Mouse (Mus musculus): ENCODE data around the gene Fam107a. TPM values are rescaled to one million over a fixed set of nuclear protein-coding genes. Genes with fewer than 3 reads are reported as not detected.
"Not testable (repeated sequence)": the region's sequence is repeated elsewhere in the genome, so short reads cannot be mapped to it uniquely, and the experiment has no call there.

Fam107a gene
- polyA plus RNA-seq, 1 experiment from 2014 or later = 0.35 TPM

DNA sequence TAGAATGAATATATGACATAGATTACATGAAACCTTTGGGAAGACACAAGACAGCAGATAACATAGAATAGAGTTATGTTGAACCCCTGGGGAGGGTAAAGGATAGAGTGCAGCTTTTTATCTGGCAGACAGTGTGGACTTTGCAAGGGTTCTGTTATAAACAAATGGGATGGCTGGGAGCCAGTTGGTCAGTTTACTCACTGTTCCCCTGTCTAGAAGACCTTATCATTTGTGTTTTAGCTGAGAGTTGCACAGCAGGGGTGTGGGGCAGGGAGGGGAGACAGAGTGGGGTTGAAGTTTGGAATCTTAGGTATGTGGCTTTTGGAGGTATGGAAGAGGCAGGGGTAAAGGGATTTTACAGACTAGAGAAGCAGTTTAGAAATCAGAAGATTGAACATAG, 34.0 kb downstream of the Fam107a start:
- H3K4me2 ChIP-seq = no peak overlapping the region
- no peak for ATAC-seq (ENCODE audit: insufficient number of reproducible peaks, insufficient read depth, low FRiP score, low TSS enrichment, low read depth)
- no peaks in the 10 kb centered on the region for H3K36me3 ChIP-seq
- no peak overlapping the region for H3K27ac ChIP-seq
- no peaks in the 10 kb centered on the region for H3K27me3 ChIP-seq
- no peak overlapping the region for H3K9ac ChIP-seq (replicated peaks)
- H3K4me3 ChIP-seq (replicated peaks) = no peak overlapping the region
- no peaks in the 10 kb centered on the region; the same call in 1 of the 2 replicates for H3K9me3 ChIP-seq
- no peaks in the 10 kb centered on the region for H3K4me1 ChIP-seq (replicated peaks)

- H3K9ac ChIP-seq (replicated peaks); ATAC-seq (ENCODE audit: insufficient number of reproducible peaks, insufficient read depth, low FRiP score, low TSS enrichment, low read depth): not testable (repeated sequence)
- WGBS = 84% methylated on average over 8 of the region's 8 CpGs
Measured at GRCm38 (mm10) chr14:8271281-8271680, 46.5 kb downstream of the Fam107a start.

GRCm38 (mm10) chr14:8264378-8264777, 53.4 kb downstream of the Fam107a start:
- no peak for ATAC-seq (ENCODE audit: insufficient number of reproducible peaks, insufficient read depth, low FRiP score, low TSS enrichment, low read depth)
- no peak overlapping the region for H3K4me2 ChIP-seq
- WGBS = 88% methylated on average over 1 of the region's 1 CpGs
- H3K27me3 ChIP-seq = no peaks in the 10 kb centered on the region
- H3K27ac ChIP-seq = no peak overlapping the region
- no peaks in the 10 kb centered on the region for H3K36me3 ChIP-seq
- no peak overlapping the region for H3K4me3 ChIP-seq (replicated peaks)
- no peaks in the 10 kb centered on the region for H3K4me1 ChIP-seq (replicated peaks)
- H3K9me3 ChIP-seq = peaks cover 4% of the 10 kb centered on the region; the same call in 1 of the 2 replicates
- no peak overlapping the region for H3K9ac ChIP-seq (replicated peaks)

More at GRCm38 (mm10) chr14:8271281-8271680, 46.5 kb downstream of the Fam107a start:
- H3K9me3 ChIP-seq; H3K4me3 ChIP-seq (replicated peaks); H3K4me1 ChIP-seq (replicated peaks); H3K36me3 ChIP-seq; H3K27me3 ChIP-seq; H3K4me2 ChIP-seq; H3K27ac ChIP-seq: not testable (repeated sequence)

DNA sequence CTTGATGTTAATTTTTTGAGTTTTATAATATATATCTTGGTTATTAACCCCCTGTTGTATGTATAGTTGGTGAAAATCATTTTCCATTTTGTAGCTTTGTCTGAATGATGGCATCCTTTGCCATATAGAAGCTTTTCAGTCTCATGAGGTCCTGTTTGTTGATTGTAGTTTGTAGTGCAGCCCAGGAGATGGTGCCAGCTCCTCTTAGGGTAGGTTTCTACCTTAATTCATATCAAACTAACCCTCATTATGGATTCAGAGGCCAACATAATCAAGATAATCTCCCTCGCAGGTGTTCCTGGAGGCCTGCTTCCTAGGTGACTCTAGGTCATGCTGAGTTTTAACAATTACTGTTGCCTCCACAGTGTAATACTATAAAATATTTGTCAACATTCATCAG, 55.6 kb downstream of the Fam107a start:
- Histone ChIP-seq H3K9me3 (peaks cover 4% of the 10 kb centered on the region; the same call in 1 of the 2 replicates), H3K27ac (no peak overlapping the region), H3K36me3 (no peaks in the 10 kb centered on the region), H3K4me1 (replicated peaks) (peaks cover 7% of the 10 kb centered on the region; the same call in 1 of the 2 replicates), H3K4me3 (replicated peaks) (no peak overlapping the region), H3K4me2 (no peak overlapping the region), H3K9ac (replicated peaks) (no peak overlapping the region), H3K27me3 (no peaks in the 10 kb centered on the region)
- WGBS = 56% methylated on average over 1 of the region's 1 CpGs
- ATAC-seq (ENCODE audit: insufficient number of reproducible peaks, insufficient read depth, low FRiP score, low TSS enrichment, low read depth) = no peak

DNA sequence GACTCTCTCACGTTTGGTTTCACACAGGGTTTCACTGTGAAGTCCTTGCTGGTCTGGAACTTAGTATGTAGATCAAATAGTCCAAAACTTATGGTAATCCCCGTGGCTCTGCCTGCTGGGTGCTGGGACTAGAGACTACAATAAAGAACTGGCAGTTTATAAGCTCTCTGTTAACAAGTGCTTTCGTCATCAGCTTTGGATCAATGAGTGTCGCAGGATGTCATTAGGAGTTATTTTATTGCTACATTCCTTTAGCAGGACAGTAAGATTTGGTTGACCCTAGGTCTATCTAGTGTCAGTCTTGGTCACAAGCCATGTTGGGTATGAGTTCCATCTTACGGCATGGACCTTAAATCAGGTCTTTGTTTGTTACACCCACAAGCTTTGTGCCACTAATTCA, 57.6 kb downstream of the Fam107a start:
- WGBS = 74% methylated on average over 5 of the region's 5 CpGs
- ATAC-seq (ENCODE audit: insufficient number of reproducible peaks, insufficient read depth, low FRiP score, low TSS enrichment, low read depth) = no peak
- no peak overlapping the region for H3K27ac ChIP-seq
- no peaks in the 10 kb centered on the region for H3K27me3 ChIP-seq
- no peak overlapping the region for H3K4me3 ChIP-seq (replicated peaks)
- H3K4me1 ChIP-seq (replicated peaks) = peaks cover 7% of the 10 kb centered on the region; the same call in 1 of the 2 replicates
- no peak overlapping the region for H3K4me2 ChIP-seq
- H3K9me3 ChIP-seq = no peaks in the 10 kb centered on the region
- H3K36me3 ChIP-seq = no peaks in the 10 kb centered on the region
- no peak overlapping the region for H3K9ac ChIP-seq (replicated peaks)

DNA sequence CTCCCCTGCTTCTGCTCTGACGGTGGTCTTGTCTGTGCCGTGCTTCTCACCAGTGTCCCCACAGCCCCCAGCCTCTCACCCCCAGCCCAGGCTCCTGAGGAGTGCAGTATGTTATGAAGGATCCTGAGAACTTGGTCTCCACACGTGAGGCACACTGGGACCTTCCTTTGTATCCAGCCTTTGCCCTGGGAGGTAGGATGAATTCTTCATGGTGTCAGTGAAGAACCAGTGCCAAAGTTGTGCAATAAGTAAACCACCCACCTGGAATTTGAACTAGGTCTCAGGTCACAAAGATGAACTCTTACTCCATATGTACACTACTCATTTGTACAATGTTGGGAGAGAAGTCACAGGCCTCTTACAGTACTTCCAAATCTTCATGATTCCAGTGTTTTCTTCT, 58.7 kb downstream of the Fam107a start, which contains the start of gene Acox2:
Acox2 (minus strand) TSS at position 188 of the 400 bp plus-strand sequence.
- no peak within 1 kb of the TSS for H3K4me2 ChIP-seq
- ATAC-seq (ENCODE audit: insufficient number of reproducible peaks, insufficient read depth, low FRiP score, low TSS enrichment, low read depth) = no peak
- no peaks in the 10 kb centered on the region for H3K27me3 ChIP-seq
- H3K27ac ChIP-seq = no peak within 1 kb of the TSS
- no peaks in the 10 kb centered on the region for H3K9me3 ChIP-seq
- H3K4me3 ChIP-seq (replicated peaks) = no peak within 1 kb of the TSS
- no peak within 1 kb of the TSS for H3K9ac ChIP-seq (replicated peaks)
- 87% methylated on average over 3 of the region's 3 CpGs for WGBS
- peaks cover 7% of the 10 kb centered on the region; the same call in 1 of the 2 replicates for H3K4me1 ChIP-seq (replicated peaks)
- no peaks in the 10 kb centered on the region for H3K36me3 ChIP-seq

DNA sequence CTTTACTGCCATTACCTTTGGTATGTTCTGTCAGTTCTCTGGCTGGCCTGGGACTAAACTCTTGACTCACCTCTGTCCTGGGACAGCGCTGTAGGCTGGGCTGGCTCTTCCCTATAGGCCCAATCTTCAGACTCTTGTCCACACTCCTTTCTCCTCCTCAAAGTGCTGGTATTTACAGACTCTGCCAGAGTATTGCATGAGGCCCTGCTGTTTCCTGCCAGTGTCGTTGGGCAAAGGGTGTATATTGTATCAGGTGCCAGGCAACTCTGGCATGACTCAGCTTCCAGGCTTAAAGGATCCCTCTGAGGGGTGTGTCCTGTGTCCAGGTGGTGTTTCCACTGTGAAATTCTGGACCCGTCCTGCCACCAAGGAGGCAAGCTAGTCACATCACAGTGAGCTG, 59.1 kb downstream of the Fam107a start:
- peaks cover 7% of the 10 kb centered on the region; the same call in 1 of the 2 replicates for H3K4me1 ChIP-seq (replicated peaks)
- H3K27ac ChIP-seq = no peak overlapping the region
- H3K9ac ChIP-seq (replicated peaks) = no peak overlapping the region
- H3K27me3 ChIP-seq = no peaks in the 10 kb centered on the region
- H3K4me3 ChIP-seq (replicated peaks) = no peak overlapping the region
- no peak overlapping the region for H3K4me2 ChIP-seq
- 66% methylated on average over 3 of the region's 3 CpGs for WGBS
- no peak for ATAC-seq (ENCODE audit: insufficient number of reproducible peaks, insufficient read depth, low FRiP score, low TSS enrichment, low read depth)
- H3K36me3 ChIP-seq = no peaks in the 10 kb centered on the region
- H3K9me3 ChIP-seq = no peaks in the 10 kb centered on the region

DNA sequence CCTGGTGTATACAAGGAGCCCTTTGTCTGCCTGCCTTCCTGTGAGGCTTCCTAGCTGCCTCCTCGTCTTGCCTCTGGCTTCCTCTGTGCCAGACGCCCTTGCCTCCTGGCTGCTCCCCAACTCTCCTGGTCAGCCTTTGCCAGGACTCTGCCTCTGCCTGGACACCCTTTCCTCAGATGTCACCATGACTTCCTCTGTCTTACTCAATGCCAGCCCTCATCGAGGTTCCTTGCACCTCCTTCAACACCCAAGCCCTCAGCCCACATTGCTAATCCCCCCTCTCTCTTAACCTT, 59.5 kb downstream of the Fam107a start:
- H3K27ac ChIP-seq = no peak overlapping the region
- 33% methylated on average over 3 of the region's 3 CpGs for WGBS

GRCm38 (mm10) chr14:8257521-8258334, 60.1 kb downstream of the Fam107a start:
- H3K27ac ChIP-seq = no peak overlapping the region

More for the DNA sequence above, 59.5 kb downstream of the Fam107a start:
- Histone ChIP-seq H3K36me3 (no peaks in the 10 kb centered on the region), H3K9me3 (no peaks in the 10 kb centered on the region), H3K27me3 (no peaks in the 10 kb centered on the region), H3K4me3 (replicated peaks) (no peak overlapping the region), H3K9ac (replicated peaks) (no peak overlapping the region), H3K4me2 (no peak overlapping the region), H3K4me1 (replicated peaks) (peaks cover 7% of the 10 kb centered on the region; the same call in 1 of the 2 replicates)
- ATAC-seq (ENCODE audit: insufficient number of reproducible peaks, insufficient read depth, low FRiP score, low TSS enrichment, low read depth) = no peak

GRCm38 (mm10) chr14:8256881-8257280, 60.9 kb downstream of the Fam107a start:
- H3K27ac ChIP-seq = no peak overlapping the region
- 77% methylated on average over 5 of the region's 5 CpGs for WGBS
- H3K4me1 ChIP-seq (replicated peaks) = peaks cover 7% of the 10 kb centered on the region; the same call in 1 of the 2 replicates
- no peaks in the 10 kb centered on the region for H3K36me3 ChIP-seq
- no peak for ATAC-seq (ENCODE audit: insufficient number of reproducible peaks, insufficient read depth, low FRiP score, low TSS enrichment, low read depth)
- no peaks in the 10 kb centered on the region for H3K9me3 ChIP-seq
- no peaks in the 10 kb centered on the region for H3K27me3 ChIP-seq
- no peak overlapping the region for H3K9ac ChIP-seq (replicated peaks)
- H3K4me3 ChIP-seq (replicated peaks) = no peak overlapping the region
- H3K4me2 ChIP-seq = no peak overlapping the region

More at GRCm38 (mm10) chr14:8257521-8258334, 60.1 kb downstream of the Fam107a start:
- Histone ChIP-seq H3K27me3 (no peaks in the 10 kb centered on the region), H3K9ac (replicated peaks) (no peak overlapping the region), H3K36me3 (no peaks in the 10 kb centered on the region), H3K4me3 (replicated peaks) (no peak overlapping the region), H3K4me1 (replicated peaks) (peaks cover 7% of the 10 kb centered on the region; the same call in 1 of the 2 replicates), H3K9me3 (no peaks in the 10 kb centered on the region), H3K4me2 (no peak overlapping the region)
- WGBS = 52% methylated on average over 7 of the region's 7 CpGs
- no peak for ATAC-seq (ENCODE audit: insufficient number of reproducible peaks, insufficient read depth, low FRiP score, low TSS enrichment, low read depth)

DNA sequence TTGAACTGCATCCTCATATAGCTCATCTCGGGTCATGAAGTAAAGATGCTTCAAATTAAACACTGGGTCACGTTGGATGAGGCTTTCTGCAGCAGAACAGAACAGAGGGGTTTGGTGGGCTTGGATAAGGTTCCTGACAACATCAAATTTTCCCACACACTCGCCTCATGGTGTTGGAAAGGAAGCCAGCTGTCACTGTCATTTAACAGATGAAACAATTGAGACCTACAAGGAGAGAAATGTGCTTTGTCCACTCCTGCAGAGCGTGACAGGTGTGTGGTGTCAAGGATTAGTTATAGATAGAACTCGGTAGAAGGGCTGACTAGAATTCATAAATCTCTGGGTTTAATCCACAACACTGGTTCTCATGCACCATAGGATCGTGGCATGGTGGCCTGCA, 61.8 kb downstream of the Fam107a start:
- Histone ChIP-seq H3K4me3 (replicated peaks) (no peak overlapping the region), H3K36me3 (no peaks in the 10 kb centered on the region), H3K4me2 (no peak overlapping the region), H3K27ac (no peak overlapping the region), H3K27me3 (no peaks in the 10 kb centered on the region; the same call in 1 of the 2 replicates), H3K4me1 (replicated peaks) (peaks cover 7% of the 10 kb centered on the region; the same call in 1 of the 2 replicates), H3K9me3 (no peaks in the 10 kb centered on the region), H3K9ac (replicated peaks) (no peak overlapping the region)
- 68% methylated on average over 6 of the region's 6 CpGs for WGBS
- ATAC-seq (ENCODE audit: insufficient number of reproducible peaks, insufficient read depth, low FRiP score, low TSS enrichment, low read depth) = no peak

Data from limb, embryonic 12.5 days (tissue).